Mouse (Mus musculus) frontal cortex, adult (tissue): ENCODE results near the gene Fgfr2.
A peak's percentile ranks its signal among the peaks of the same experiment; 100 is the strongest.

ENCODE experiments used
- ATAC-seq: cut with Nextera tagmentation; 2 replicates; pipeline ENCODE4 v1.9.2; 2017; ENCODE audit warnings: mild to moderate bottlenecking, moderate library complexity, mixed read lengths; ENCODE audit not compliant: low TSS enrichment

Gene Fgfr2

DNA sequence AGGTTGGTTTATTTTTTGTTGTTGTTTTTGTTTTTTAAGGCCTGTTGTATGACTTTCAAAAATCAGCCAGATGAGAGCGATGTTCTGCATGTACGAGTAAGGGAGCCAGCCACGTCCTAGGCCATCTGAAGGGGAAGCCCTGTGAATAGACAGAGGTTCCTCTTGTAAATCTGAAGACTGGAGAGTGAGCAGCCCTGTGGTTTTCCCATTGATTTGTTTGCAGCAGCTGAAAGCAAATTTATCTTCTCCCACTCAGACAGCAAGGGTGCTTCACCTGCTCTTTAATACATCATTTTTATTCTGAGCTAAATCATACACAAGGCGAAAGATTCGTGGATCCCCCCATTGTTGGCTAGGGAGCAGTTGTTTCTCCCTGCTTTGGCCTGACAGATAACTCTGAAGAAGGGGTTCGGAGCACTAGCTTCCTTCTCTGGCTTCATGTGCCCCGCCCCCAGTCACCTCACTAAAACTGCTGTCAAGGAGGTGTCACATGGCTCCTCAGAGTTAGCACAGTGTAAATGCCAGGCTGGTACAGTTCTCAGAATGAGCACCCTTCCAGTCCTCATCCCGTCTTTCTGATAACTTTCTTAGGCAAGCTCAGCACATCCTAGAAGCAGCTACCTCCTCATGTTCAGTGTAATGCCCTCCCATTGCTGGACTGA lies 818.6 kb downstream of the Fgfr2 start:
- no peak for ATAC-seq

DNA sequence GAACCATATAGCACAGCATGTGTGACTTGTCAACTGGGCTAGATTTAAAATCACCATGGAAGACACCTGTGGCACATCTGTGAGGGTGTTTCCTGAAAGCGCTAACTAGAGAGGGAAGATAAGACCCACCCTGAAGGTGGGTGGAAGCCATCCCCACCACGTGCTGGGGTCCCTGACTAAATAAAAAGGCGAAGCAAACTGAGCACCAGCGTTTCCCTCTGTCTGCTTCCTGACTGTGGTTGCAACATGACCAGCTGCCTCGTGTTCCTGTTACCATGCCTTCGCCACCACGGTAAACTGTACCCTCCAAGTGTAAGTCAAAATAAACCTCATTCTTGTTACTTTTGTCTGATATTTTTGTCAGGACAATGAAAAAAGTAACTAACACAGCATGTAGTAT lies 819.2 kb downstream of the Fgfr2 start:
- no peak for ATAC-seq

DNA sequence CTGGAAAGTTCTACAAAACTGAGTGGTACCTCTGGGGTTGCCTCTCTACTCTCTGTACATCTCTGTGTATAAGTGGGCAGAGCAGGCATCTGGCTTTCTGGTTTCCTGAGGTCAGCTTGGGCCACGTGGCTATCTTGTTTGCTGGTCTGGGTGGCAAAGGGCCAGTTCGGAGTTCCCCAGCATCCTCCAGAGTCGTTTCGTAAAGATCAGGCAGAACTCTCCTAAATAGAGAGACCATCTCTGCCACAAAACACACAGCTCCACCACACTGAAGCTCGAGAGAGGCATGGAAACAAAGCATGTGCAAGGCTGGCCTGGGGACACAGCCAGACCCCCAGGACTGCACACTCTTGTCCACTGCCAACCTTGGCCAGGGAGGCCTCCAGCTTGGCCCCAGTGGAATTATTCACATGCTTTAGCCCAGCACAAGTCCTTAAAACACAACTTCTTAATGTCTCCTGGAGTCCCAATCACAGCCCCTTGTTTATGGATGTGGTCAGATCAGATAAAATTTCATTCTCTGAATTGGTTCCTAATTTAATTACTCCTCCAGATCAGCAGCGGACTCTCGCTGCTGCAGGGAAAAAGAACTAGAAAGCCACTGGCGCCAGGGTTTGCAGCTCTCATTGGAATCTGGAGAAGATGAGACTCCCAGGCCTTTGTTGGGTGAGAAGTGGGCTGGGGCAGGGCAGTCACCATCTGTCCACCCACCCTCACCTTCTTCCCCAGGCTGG lies 820.5 kb downstream of the Fgfr2 start:
- no peak for ATAC-seq

DNA sequence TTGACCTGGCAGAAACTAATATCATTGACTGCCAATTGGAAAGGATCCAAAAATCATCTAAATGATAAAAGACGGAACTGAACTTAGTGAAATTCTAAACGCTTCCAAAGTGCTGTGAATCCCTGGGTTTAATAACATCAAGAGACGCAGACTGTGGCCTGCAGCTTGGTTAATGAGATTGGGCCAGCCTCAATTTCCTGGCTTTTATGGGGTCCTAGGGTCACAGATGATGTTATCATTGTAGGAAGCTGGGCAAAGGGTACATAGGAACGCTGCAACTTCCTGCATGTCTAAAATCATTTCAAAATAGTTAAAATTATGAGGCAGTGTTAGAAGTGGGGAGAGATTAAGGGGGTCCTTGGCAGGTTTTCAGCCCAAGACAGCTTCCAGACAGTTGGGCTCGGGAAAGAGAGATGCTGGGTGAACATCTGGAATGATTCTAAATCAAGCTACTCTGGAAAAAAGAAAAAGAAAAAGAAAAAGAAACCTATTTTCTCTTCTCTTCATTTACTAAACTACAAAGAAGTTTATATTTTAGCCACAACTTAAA lies 823.4 kb downstream of the Fgfr2 start:
- no peak for ATAC-seq

DNA sequence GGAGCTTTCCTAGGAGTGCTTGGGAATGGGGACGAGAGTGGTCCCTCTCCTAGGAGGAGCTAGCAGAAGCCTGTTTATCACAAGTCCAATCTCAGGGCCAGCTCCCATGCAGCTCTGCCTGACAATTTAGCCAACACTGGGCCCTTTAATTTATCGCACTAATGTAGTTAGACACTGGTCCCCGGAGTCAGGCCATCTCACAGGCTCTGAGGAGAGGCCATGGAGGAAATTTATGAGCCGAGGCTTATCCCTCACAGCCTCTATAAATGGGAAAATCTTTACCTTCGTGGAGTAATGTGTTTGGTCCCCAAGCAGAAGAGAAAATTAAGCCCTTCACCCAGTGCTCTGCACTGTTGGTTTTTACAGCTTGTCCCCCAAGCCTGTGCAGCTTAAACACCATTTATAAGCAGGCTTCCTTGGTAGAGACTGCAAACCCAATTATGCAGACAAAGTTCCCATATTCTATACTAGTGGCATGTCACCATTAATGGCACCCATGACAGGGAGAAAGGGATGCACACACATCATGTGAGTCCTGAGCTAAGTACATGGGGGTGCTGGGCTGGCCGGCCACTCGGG lies 824.6 kb downstream of the Fgfr2 start:
- no peak for ATAC-seq

DNA sequence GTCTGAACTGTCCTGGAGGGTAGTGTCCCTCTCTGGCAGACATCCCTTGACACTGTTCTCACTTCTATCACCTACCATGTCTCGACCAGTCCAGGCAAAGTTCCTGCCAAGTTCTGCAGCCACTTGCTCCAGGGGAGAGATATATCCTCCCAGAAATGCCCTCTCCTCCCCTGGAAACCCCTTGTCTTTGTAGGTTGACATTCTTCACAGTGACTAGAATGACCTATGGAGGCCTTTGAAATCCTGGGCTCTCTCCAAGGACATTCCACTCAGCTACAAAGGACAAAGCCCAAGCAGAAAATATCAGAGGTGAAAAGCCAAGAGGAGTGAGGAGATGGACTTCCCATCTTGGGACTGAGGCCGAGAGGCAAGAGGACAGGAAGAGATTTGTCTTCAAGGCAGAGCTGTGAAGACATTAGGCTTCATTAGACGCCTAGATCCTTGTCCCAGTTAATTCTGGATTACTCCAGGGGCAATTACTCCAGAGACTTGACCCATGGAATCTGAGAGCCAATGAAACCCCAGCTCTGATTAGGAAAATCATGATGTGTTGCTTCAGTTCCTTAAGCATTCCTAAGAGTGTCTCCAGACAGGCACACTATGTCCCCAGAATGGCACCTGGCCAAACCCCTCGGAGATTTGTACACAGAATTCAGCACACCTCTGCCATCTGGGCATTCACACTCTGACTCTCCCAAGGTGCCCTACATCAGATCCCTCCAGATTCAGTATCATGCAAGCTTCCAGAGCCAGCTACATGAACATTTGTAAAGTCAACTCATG lies 826.3 kb downstream of the Fgfr2 start:
- no peak for ATAC-seq

DNA sequence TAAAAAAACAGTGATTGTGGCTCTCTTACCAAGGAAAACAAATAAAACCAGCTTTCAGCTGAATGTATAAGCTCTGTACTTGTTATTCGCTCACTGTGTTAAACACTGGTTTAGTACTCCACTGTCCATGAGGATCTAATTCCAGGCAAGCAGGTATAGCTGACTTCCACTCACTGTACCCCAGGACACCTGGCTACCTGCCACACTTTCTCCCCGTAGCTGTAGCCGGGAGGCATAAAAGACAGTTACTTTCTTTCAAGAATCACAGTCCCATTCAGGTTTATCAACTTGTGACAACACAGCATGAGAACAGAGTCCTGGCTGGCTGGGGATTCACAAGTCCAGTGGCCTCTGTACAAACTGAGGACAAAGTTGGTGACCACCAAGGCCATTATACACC lies 827.0 kb downstream of the Fgfr2 start:
- no peak for ATAC-seq

DNA sequence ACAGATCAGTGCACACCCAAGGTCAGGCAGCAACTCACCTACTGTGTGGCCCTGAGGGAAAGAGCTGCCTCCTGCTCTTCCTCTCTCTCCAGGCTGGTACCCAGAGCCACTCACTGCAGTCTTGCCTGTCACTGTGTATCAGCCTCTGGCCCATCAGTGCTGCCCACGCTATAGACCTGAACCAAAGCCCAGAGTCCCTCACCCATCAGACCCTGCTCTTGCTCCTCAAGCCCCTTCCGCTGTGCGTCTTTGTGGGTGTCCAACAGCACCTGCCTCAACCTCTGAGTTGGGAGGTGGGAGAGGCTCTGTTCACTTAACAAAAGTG lies 835.8 kb downstream of the Fgfr2 start:
- ATAC-seq = no peak

DNA sequence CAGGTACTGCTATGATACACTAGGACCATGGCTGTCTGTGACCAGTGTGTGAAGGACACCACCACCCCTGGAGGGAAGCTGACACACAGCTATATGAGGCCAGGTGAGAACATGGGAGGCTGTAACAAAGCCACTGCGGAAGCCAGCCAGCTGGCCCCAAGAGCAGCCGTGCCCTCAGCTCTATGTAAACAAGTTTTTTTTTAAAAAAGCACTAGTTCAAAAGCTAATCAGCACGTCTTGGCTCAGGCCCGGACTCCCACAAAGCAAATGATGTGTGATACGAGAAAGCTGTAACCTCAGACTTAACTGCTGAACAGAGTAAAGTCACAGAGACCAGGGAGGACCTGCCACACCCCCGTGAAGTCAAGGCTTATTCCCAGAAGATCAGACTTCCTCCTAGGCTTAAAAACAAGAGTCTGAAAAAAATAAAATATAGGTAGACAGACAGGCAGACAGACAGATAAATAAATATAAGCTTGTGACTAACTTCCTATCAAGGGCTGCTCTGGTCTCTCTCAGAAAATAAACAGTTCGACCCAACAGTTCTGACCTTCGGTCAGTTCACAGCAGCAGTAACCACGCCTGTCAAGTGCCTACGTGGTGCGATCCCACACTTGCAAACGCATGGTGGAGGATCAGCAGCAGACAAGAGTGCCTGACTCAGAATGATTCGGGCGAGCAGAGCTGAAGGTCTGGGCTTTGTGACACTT lies 836.4 kb downstream of the Fgfr2 start:
- no peak for ATAC-seq

DNA sequence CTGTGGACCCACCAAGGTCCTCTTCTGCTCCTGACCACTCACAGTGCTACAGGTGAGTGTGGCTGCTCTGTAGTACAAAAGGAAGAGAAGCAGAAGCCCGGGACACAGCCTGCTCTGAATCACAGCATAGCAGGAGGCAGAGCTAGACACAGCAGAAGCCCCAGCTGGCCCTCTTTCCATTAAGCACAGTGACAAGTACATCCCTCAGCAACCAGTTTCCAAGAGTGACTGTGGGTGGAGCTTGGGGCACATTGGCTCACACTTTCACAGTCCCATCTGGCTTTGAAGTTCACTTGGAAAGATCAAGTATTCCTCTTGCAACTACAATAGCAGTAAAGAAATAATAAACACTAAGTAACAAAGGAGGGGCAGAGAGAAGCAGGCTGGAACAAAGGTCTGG lies 838.4 kb downstream of the Fgfr2 start:
- ATAC-seq = peak; percentile 58

DNA sequence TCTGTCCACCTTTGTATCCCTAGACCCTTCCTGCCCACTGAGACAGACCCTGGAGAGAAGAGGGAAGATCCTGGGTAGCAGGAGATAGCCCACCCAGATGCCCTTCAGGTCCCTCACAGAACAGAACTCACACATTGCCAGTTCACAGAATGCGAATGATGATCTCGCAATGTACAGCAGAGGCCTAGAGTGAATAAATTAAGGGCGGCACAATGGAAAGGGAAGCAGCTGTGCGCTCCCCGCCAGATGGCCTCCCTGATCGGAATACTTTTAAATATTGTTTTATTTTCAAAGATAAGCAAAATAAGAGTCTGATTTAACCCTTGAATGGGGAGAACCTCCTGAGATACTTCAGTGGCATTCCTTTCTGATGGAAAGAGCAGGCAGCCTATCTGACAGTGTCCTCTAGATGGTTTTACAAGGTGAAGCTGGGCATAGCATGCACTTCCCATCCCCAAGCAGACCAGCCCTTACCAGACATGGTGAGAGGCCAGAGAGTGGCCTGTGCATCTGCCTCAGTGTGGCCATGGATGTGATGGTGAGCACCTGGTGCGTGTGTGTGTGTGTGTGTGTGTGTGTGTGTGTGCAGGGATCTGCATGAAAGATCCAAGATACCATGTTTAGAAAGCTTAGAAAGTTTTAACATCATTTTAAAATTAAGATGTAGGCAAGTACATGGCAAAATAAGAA lies 839.0 kb downstream of the Fgfr2 start:
- ATAC-seq = 0 out of 2 replicates have a peak, but pooled peaks have one; percentile 18

DNA sequence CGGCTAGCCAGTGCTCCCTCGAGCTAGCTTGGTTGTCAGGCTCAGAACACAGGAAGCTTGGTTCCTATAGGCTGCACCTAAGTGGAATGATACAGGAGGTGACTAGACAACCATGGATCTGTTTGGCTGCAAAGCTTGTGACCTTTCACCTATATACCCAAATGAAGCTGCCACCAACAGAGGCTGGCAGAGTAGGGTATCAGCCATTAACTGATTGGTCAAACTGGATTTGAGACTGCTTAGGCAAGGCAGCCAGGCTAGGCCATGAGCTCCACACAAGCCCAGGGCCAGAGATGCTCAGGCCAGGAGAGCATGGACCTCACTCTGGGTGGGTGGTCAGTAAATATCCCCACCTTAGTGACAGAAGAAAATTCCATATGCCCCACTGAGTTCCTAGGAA lies 840.6 kb downstream of the Fgfr2 start:
- ATAC-seq = no peak

DNA sequence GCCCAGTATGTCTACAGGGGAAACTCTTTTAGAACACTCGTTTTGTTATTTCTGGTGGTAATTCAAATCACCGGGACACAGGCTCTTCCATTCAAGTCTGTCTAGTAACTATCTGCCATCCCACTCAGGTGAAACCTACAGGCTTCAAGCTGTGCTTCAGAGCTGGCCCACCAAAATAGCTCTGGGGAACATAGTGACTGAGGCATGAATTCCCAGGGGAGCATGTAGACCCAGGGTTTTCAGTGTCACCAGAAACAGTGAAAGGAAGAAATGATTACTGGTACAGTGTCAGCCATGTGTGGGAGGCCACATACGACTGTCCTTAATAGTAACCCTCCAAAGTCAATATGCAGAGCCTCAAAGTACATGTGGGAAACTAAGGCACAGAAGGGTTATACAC lies 841.0 kb downstream of the Fgfr2 start:
- no peak for ATAC-seq

DNA sequence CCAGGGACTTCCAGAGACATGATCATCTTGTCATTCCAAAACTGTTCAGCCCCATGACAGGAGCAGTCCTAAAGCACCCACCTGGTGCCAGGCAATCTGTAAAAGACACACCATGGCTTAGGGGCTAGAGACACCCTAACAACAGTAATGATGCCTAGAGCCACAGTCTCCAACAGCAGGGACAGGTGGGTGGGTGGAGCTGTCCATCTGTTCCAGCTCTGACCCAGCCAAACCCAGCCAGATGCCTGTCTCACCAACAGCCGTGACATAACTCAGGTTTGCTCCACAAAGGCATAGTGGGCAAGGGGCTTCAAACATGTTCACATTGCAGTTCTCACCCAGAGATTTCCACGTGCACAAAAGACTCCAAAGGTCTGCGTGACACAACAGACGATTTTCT lies 841.4 kb downstream of the Fgfr2 start:
- ATAC-seq = 0 out of 2 replicates have a peak, but pooled peaks have one; percentile 22

DNA sequence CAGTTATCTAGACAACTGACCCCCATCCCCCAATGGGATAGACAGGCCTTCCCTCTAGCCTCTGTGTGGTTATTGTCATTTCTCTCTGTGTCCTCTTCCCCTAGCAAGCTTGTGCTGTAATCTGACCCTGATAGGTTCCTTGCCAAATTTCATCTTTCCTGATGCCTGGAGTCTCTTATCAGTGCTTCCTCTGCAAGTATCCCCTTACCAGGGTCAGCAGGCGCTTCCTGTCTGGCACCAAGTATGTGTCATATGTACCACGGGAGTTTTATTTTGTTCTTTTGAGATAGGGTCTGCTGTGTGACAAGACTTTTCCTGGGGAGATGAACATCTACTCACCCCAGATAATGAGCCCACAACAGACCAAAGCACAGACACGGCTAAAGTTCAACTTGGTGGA lies 844.5 kb downstream of the Fgfr2 start:
- no peak for ATAC-seq

DNA sequence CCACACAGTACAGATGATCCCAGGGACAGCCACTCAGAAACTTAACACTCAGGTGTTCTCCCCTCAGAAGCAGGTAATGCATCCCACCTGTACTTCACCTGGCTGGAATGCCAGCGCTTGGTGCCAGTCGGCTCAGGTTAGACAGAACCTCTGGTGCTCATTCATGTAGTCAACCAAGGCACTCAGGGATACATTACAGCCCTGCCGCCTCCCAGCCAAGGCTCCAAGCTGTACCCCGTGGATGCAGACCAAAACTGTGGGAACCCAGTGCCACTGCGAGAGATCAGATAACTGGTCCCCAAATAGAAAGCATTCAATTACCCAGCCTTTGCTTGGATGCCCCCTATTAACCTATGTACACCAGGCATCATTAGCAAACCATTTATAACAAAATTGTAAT lies 846.9 kb downstream of the Fgfr2 start:
- no peak for ATAC-seq

DNA sequence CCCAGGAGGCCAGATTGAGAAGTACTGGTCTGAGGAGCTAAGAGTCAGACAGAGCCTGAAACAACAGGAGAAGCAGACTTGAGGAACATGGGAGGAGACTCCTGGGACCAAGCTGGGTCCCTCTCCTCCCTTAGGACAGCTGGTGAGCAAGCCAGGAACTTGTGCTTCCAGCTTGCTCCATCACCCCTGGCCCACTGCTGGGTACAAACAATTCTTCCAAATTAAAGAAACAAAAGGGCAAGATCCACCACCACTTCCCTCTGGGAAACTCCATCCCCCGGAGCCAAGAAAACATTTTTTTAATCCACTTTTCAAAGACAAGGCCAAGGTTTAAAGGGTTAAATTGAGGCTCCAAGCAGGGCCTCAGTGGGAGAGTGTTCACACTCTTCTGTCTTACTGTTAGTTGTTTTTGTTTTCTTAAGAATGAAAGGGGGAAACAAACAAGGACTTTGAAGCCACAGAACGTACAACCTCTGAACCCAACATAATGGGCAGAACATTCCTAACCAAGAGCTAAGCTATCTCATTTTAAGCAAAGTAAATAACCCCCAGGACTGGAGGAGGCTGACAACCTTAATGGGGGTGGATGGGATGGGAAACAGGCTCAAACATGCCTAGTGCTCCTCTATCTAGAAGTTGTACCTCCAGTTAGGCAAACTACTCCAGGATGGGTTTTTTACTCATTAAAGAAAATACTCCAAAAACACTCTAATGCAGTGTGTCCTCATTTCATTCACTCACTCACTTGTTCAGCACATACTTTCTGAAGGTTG lies 849.2 kb downstream of the Fgfr2 start:
- no peak for ATAC-seq

DNA sequence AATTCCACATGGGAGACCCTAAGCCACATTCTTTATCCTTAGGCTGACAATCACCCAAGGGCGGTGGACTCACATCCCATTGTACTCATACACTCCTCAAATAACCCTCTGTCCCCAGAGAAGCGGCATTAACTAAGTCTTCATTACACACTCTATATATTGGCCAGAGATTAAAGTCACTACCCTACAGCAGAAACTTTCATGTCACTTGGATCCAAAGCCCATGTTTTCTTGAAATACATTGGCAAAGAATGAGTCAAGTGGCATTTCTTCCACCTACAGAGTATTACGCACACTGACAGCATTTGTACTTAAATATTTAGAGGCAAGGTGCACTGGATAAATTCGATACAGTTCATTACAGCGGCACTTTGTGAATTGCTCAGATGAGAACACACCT lies 850.2 kb downstream of the Fgfr2 start:
- ATAC-seq = no peak

DNA sequence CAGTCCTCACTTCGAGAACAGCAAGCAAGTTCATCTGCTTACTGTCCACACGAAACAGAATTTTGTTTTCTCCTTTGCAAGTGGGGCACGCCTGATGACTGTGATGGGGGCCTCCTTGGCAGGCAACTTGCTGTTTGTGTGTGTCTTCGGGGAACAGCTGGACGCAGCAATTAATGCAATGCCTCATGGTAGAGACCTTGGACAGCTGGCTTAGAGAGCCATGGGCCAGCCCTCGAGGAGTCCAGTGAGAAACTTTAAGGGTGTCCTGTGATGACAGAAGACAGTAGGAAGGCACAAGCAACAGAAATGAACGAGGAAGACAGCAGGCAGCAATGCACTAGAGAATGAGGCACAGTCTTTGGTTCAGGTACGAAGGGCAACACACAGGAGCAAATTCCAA lies 852.8 kb downstream of the Fgfr2 start:
- ATAC-seq = no peak

DNA sequence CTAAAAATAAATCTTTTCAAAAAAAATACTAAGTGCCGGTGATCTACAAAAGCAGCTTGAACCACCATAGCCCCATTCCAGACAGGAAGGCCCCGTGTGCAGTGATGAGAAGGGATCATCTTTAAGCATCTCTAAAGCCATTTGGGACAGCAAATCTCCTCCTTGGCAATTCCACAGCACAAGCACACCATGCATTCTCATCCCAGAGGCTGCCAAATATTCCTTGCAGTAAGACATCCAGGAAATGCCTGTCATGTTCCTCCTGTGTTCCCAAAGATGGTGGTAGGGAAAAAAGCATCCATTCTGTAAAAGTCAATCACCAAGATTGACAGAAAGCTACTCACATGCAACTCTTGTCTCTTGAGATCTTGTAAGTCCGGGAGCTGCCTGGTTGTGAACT lies 853.5 kb downstream of the Fgfr2 start:
- ATAC-seq = no peak
